Mouse (Mus musculus) G1E (cell line): ENCODE results near the gene Ern1.

ENCODE experiments used
- CTCF ChIP-seq: IDR thresholded peaks from 2 replicates; pipeline ENCODE4 v1.5.1; 2012; ENCODE audit warnings: low read depth, low read length, inconsistent platforms, mixed read lengths
- GATA1 ChIP-seq: IDR thresholded peaks from 2 replicates; pipeline ENCODE4 v1.6.1; 2012; ENCODE audit warnings: borderline replicate concordance, low read length, inconsistent platforms, mixed read lengths

DNA sequence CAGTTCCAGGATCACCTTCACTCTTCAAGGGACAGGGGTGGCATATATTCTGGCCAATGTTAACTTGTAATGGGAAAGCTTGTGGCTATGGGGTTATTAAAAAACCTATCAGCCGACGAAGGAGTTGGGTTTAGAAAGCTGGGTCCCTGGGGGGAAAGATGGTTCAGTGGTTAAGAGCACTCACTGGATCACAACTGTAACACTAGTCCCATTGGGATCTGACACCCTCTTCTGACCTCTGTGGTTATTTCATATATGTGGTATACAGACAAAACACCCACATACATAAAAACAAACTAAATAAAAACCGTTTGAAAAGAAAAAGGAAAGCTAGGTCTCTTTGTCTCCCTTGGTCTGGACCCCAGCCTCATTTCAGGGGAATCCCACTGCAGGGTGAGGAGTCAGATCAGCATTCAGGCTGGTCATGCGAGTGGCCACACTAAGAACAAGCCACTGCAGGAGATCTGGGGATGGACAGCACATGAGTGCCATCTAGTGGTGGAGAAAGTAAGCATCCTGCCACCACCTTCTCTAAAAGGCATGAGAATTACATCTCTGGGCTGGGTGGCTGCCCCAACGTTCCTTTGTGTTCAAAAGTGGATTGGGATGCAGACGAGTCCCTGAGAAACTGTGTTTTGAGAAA lies 96.0 kb downstream of the Ern1 start:
- TF ChIP-seq CTCF (peak; percentile 92), GATA1 (no peak)
